Mouse (Mus musculus) kidney, postnatal 25 days (tissue): Measurements from ENCODE around the gene Pou2f2.
A peak's percentile ranks its signal among the peaks of the same experiment; 100 is the strongest.

Source experiments
- DNase-seq, 2 experiments: peaks; one replicate each; pipeline ENCODE4 v3.0.0; 2021; ENCODE audit warnings: mixed read lengths in 2 of 2

The Pou2f2 gene

GRCm38 (mm10) chr7:25058394-25058793, 121.1 kb downstream of the Pou2f2 start:
- no peak for DNase-seq

GRCm38 (mm10) chr7:25057888-25058287, 121.6 kb downstream of the Pou2f2 start:
- no peak for DNase-seq

GRCm38 (mm10) chr7:25056951-25057350, 122.6 kb downstream of the Pou2f2 start:
- no peak for DNase-seq

GRCm38 (mm10) chr7:25052587-25052986, 126.9 kb downstream of the Pou2f2 start:
- no peak for DNase-seq

- no peak for DNase-seq
Observed at GRCm38 (mm10) chr7:25049295-25049930, 130.1 kb downstream of the Pou2f2 start.

- no peak for DNase-seq
Observed at GRCm38 (mm10) chr7:25047363-25047762, 132.2 kb downstream of the Pou2f2 start.

- DNase-seq = peak in 1 of 2 experiments; percentile 53
Observed at GRCm38 (mm10) chr7:25044599-25044998, 134.9 kb downstream of the Pou2f2 start.

- DNase-seq = peak in 1 of 2 experiments; percentile 46
Observed at GRCm38 (mm10) chr7:25041921-25042320, 137.6 kb downstream of the Pou2f2 start.
